Mouse (Mus musculus) ES-E14 (cell line): ENCODE results near the gene Rnf166. TPM values are rescaled to one million over a fixed set of nuclear protein-coding genes. Genes with fewer than 3 reads are reported as not detected.

Experiments used
- DNase-seq: peaks from one replicate; pipeline ENCODE4 v3.0.0-alpha.2; 2013; ENCODE audit warnings: low read depth, low spot score
- H3K27ac ChIP-seq: 2 replicates; pipeline ENCODE4 v1.5.1; 2012; ENCODE audit warnings: low read depth, mild to moderate bottlenecking, low read length, moderate library complexity, mixed read lengths; ENCODE audit not compliant: poor library complexity, insufficient read depth, severe bottlenecking
- H3K36me3 ChIP-seq: 2 replicates; pipeline ENCODE4 v1.6.1; 2012; ENCODE audit warnings: mild to moderate bottlenecking, low read length, moderate library complexity, mixed read lengths; ENCODE audit not compliant: control insufficient read depth, poor library complexity, insufficient read depth, severe bottlenecking
- H3K4me1 ChIP-seq, 2 experiments: fragments of 150-350 bp in 1 of 2; sonication (generic) in 1 of 2; 2 replicates each; pipeline ENCODE4 v1.6.1; 2012; ENCODE audit warnings: low read length in 2 of 2, mild to moderate bottlenecking in 1 of 2, mixed read lengths in 1 of 2; ENCODE audit not compliant: control insufficient read depth in 2 of 2, insufficient read depth in 2 of 2, poor library complexity in 1 of 2
- H3K4me3 ChIP-seq, 2 experiments: fragments of 150-350 bp in 1 of 2; sonication (generic) in 1 of 2; 2 replicates each; pipeline ENCODE4 v1.5.1; 2012; ENCODE audit warnings: low read length in 2 of 2, low read depth in 1 of 2, mild to moderate bottlenecking in 1 of 2, mixed read lengths in 1 of 2; ENCODE audit not compliant: insufficient read depth in 1 of 2, poor library complexity in 1 of 2, severe bottlenecking in 1 of 2
- H3K9ac ChIP-seq: 2 replicates; pipeline ENCODE4 v1.6.1; 2012; ENCODE audit warnings: low read depth, mild to moderate bottlenecking, low read length, mixed read lengths; ENCODE audit not compliant: poor library complexity, insufficient read depth, severe bottlenecking
- H3K9me3 ChIP-seq: fragments of 150-350 bp; sonication (generic); 2 replicates; pipeline ENCODE4 v1.6.1; 2012; ENCODE audit warnings: low read depth, mild to moderate bottlenecking, low read length; ENCODE audit not compliant: control insufficient read depth, insufficient read depth
- CHD2 ChIP-seq: IDR thresholded peaks from 2 replicates; pipeline ENCODE4 v1.6.1; 2014; ENCODE audit warnings: mild to moderate bottlenecking, low read depth, low read length, inconsistent platforms
- HCFC1 ChIP-seq: IDR thresholded peaks from 2 replicates; pipeline ENCODE4 v1.6.1; 2012; ENCODE audit warnings: low read length, inconsistent platforms, borderline replicate concordance; ENCODE audit not compliant: insufficient read depth
- MAFK ChIP-seq: IDR thresholded peaks from 2 replicates; pipeline ENCODE4 v1.6.1; 2014; ENCODE audit warnings: mild to moderate bottlenecking, low read depth, low read length, inconsistent platforms; ENCODE audit not compliant: insufficient read depth
- ZC3H11A ChIP-seq: IDR thresholded peaks from 2 replicates; pipeline ENCODE4 v1.6.1; 2012; ENCODE audit warnings: low read depth, mild to moderate bottlenecking, inconsistent platforms, low read length, borderline replicate concordance
- ZNF384 ChIP-seq: IDR thresholded peaks from 2 replicates; pipeline ENCODE4 v1.6.1; 2012; ENCODE audit warnings: low read depth, low read length, inconsistent platforms
- in situ Hi-C, 2 experiments: fragments of 600-800 bp; cut with MboI; formaldehyde crosslinking; loops; one replicate each; pipeline ENCODE4 v1.15.1; 2025; ENCODE audit warnings: low sequenced_read_pairs in 2 of 2, inconsistent platforms in 1 of 2; ENCODE audit not compliant: unreplicated experiment in 2 of 2
- total RNA-seq: library from RNA; depleted of rRNA; stranded (reverse); fragments of 300-350 nt; gene quantifications from 2 replicates; pipeline ENCODE4 v1.2.3, GENCODE M21; 2012

Rnf166 gene
- total RNA-seq, 1 experiment = 10.8 TPM

DNA sequence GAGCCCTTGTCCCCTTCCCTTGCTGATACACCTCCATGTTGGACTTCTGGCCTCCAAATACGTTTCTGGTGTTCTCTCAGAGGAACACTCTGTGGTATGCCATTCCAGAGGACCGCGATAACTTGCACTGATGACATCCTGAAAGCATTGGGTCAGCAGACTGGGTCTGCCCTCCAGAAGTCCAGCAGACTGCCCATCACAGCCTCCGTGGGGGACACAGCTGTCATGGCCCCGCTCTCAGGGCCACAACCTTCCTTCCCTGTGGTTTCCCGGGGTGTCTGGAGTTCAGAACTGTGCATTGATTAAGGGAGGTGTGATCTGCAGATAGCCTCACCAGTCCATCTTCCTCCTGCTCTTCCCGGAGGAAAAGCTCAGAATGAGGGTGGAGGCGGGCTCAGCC, 13.4 kb downstream of the Rnf166 start:
- H3K36me3 ChIP-seq = peaks cover 2% of the 10 kb centered on the region; the same call in 1 of the 2 replicates
- in situ Hi-C loops = no loop called here
- no peak overlapping the region for H3K9ac ChIP-seq
- TF ChIP-seq ZNF384 (no peak), MAFK (no peak), ZC3H11A (no peak), HCFC1 (no peak), CHD2 (no peak)
- no peak overlapping the region for H3K4me3 ChIP-seq
- peaks cover 0 to 18% of the 10 kb centered on the region in 2 experiments; a peak in 2 of 4 replicates for H3K4me1 ChIP-seq
- no peak for DNase-seq
- no peak overlapping the region for H3K27ac ChIP-seq
- H3K9me3 ChIP-seq = no peaks in the 10 kb centered on the region

DNA sequence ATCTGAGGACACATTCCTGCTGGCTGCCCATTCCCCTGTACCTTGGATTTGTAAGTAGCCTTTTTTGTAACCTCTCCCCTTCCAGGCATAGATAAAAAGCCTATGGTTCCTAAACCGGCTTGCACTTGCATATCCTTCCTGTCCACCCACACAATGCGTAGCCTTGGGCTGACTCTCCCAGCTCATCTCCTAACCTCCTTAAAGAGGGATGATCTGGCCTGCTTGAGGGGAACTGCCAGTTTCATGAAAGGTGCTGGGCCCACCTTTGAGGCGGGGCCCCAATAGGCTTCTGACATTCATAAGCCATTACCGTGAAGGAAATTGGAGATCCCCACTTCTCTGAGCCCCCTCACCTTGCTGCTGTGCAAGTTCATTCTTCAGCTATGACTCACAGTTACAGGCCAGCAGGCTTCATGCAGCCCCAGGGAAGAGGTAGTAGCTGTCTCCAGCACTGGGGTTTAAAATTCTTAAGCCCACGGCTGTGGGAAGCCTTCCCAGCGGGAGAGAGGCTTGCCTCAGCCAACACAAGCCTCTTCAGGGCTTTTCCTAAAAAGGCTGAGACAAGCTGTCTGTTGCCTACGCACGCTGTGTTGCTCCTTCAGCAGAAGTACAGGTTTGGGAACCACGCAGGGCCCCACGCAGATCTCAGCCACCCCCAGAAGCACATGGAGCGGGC, 14.3 kb downstream of the Rnf166 start:
- Histone ChIP-seq H3K4me3 (no peak overlapping the region), H3K9me3 (no peaks in the 10 kb centered on the region), H3K27ac (peak overlapping the region; percentile 38; the same call in 1 of the 2 replicates), H3K36me3 (peaks cover under 1% of the 10 kb centered on the region; the same call in 1 of the 2 replicates), H3K9ac (no peak overlapping the region), H3K4me1 (peaks cover 0 to 18% of the 10 kb centered on the region in 2 experiments; a peak in 2 of 4 replicates)
- DNase-seq = no peak
- TF ChIP-seq ZNF384 (no peak), HCFC1 (no peak), MAFK (no peak), CHD2 (no peak), ZC3H11A (no peak)
- in situ Hi-C loops = no loop called here

DNA sequence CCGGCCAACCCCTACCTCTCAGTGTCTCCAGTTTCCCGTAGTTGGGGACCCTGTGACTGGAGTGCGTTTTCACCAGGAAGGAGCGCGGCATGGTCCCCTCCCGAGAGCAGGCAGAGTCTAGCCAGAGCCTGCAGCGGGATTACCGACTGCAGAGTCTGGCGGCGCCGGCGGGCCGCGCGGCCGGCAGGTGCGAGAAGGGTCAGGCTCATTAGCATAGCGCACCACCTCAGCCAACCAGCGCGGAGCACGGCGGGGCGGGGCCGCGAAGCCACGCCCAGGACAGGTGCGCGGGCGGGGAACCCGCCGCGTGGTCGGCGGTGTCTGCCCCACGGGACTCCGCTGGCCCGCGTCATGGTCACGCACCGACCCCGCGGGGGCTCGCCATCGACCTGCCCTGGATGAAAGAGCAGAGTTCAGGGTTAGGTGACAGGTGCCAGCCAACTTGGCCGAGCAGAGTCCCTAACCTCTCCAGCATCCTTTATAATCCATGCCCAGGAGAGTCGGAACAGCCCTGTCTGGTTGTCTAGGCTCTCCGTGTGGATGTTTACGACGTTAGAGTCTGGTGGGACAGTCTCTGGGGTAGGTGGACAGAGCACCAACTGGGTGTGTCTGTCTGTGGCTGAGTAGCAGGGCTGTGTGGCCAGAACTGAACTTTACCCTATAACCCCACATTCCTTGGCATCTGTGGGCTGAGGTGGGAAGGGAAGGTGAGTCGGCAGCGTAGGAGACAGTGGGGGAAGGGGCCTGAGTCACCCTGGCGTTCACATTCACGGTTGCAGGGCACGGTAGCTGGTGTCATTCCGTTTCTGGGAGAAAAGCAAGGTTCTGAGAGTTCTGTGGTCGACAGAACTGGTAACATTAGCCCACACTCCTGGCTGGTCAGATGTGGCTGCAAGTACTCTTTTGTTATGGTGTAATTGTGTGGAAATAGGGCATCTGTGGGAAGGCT, 15.1 kb downstream of the Rnf166 start, which contains the start of gene Snai3:
TSS of gene Snai3 (minus strand) at position 210 of the 949 bp plus-strand sequence.
- H3K9ac ChIP-seq = peak within 1 kb of the TSS; percentile 45
- peak within 1 kb of the TSS; percentile 60 to 85 for H3K4me3 ChIP-seq
- no peak for DNase-seq
- H3K9me3 ChIP-seq = no peaks in the 10 kb centered on the region
- H3K36me3 ChIP-seq = peaks cover 4% of the 10 kb centered on the region; the same call in 1 of the 2 replicates
- H3K4me1 ChIP-seq = peaks cover 0 to 18% of the 10 kb centered on the region in 2 experiments; a peak in 2 of 4 replicates
- TF ChIP-seq MAFK (peak; percentile 58; the same call in 1 of the 2 replicates), ZNF384 (no peak)
- in situ Hi-C loops = no loop called here
- no peak within 1 kb of the TSS for H3K27ac ChIP-seq

DNA sequence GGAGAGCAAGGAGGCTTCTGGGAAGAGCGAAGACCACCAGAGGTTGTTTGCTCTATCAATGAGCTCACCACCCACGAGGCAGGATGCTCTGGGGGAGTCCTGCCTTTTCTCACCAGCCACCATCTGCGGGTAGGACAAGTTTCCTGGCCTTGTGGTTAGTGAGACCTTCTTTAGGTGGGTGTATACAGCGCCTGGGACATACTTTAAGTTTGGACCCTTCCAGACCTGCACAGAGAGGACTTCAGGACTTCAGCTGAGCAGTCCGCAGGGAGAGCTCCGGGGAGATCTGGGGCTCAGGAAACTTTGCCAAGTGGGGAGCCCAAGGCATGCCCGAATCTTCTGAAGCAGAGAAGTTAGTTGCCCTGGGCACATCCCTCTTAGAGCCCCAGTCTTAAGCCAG, 15.9 kb downstream of the Rnf166 start:
- DNase-seq = no peak
- in situ Hi-C loops = no loop called here
- H3K4me3 ChIP-seq = peak overlapping the region; percentile 60 to 85
- TF ChIP-seq ZNF384 (no peak), MAFK (no peak), ZC3H11A (no peak), CHD2 (no peak), HCFC1 (no peak)
- H3K36me3 ChIP-seq = peaks cover 4% of the 10 kb centered on the region; the same call in 1 of the 2 replicates
- no peaks in the 10 kb centered on the region for H3K9me3 ChIP-seq
- H3K9ac ChIP-seq = peak overlapping the region; percentile 45
- H3K27ac ChIP-seq = no peak overlapping the region
- peaks cover 0 to 18% of the 10 kb centered on the region in 2 experiments; a peak in 2 of 4 replicates for H3K4me1 ChIP-seq
